Mouse (Mus musculus) kidney, postnatal 0 days (tissue): ENCODE measurements around the gene Inafm2. TPM values are rescaled to one million over a fixed set of nuclear protein-coding genes. Genes with fewer than 3 reads are reported as not detected.

Experiments used
- ATAC-seq: fragments of 200-750 bp; cut with Nextera tagmentation; replicated peaks from 2 replicates; pipeline ENCODE4 v1.8.0; 2017; ENCODE audit warnings: low read depth, moderate number of reproducible peaks, moderate TSS enrichment, moderate library complexity; ENCODE audit not compliant: low FRiP score
- DNase-seq: peaks from one replicate; pipeline ENCODE4 v3.0.0-alpha.2; 2016; ENCODE audit warnings: low spot score
- H3K27ac ChIP-seq: fragments of 300-500 bp; sonication (generic); 2 replicates; pipeline ENCODE4 v1.5.1; 2014; ENCODE audit warnings: mild to moderate bottlenecking
- H3K27me3 ChIP-seq: fragments of 300-500 bp; sonication (generic); 2 replicates; pipeline ENCODE4 v1.6.1; 2014; ENCODE audit warnings: low read length, mixed read lengths; ENCODE audit not compliant: insufficient read depth
- H3K36me3 ChIP-seq: fragments of 300-500 bp; sonication (generic); 2 replicates; pipeline ENCODE4 v1.6.1; 2014; ENCODE audit warnings: low read length, mixed read lengths; ENCODE audit not compliant: insufficient read depth
- H3K4me1 ChIP-seq: fragments of 300-500 bp; sonication (generic); replicated peaks from 2 replicates; pipeline ENCODE4 v1.6.1; 2014; ENCODE audit warnings: antibody characterized with exemption, low read length, mixed read lengths; ENCODE audit not compliant: insufficient read depth
- H3K4me2 ChIP-seq: fragments of 300-500 bp; sonication (generic); 2 replicates; pipeline ENCODE4 v1.6.1; 2014; ENCODE audit warnings: mild to moderate bottlenecking, low read length, moderate library complexity, mixed read lengths
- H3K4me3 ChIP-seq: fragments of 300-500 bp; sonication (generic); replicated peaks from 2 replicates; pipeline ENCODE4 v1.5.1; 2014; ENCODE audit warnings: low read depth, low read length
- H3K9ac ChIP-seq: fragments of 300-500 bp; sonication (generic); 2 replicates; pipeline ENCODE4 v1.6.1; 2014; ENCODE audit warnings: low read depth, low read length
- H3K9me3 ChIP-seq: fragments of 300-500 bp; sonication (generic); replicated peaks from 2 replicates; pipeline ENCODE4 v1.6.1; 2016; ENCODE audit warnings: low read length, inconsistent platforms, mixed read lengths
- CTCF ChIP-seq: IDR thresholded peaks from 2 replicates; pipeline ENCODE4 v1.5.1; 2016; ENCODE audit warnings: antibody characterized with exemption, low read depth, mild to moderate bottlenecking, moderate library complexity
- WGBS: fragments of 180-500 bp; shearing (Covaris S2); extraction: QIAGEN DNeasy Blood & Tissue Kit; methylation state at CpG from one replicate; pipeline ENCODE4 v1.1.7; 2014; 5-methylcytosine and 5-hydroxymethylcytosine counted together
- polyA plus RNA-seq: library from polyadenylated mRNA; unstranded; fragments of >200 nt; fragmentation: Nextera tagmentation; extraction: Ambion mirVana; gene quantifications from 2 replicates; pipeline ENCODE4 v1.2.1, GENCODE M21; 2015

The Inafm2 gene
- polyA plus RNA-seq, 1 experiment from 2014 or later = 16.1 TPM

- Histone ChIP-seq H3K36me3 (no peaks in the 10 kb centered on the region), H3K4me1 (peaks cover 7% of the 10 kb centered on the region), H3K4me3 (no peak overlapping the region), H3K9ac (no peak overlapping the region), H3K27me3 (no peaks in the 10 kb centered on the region), H3K4me2 (no peak overlapping the region), H3K27ac (no peak overlapping the region), H3K9me3 (no peaks in the 10 kb centered on the region)
- DNase-seq (no peak), ATAC-seq (no peak)
- WGBS = 79% methylated on average over 15 of the region's 15 CpGs
- TF ChIP-seq CTCF = no peak
Observed at GRCm38 (mm10) chr2:118723693-118724486, 21.7 kb upstream of the Inafm2 start.

GRCm38 (mm10) chr2:118725511-118725910 lies 20.0 kb upstream of the Inafm2 start:
- TF ChIP-seq CTCF = no peak
- no peak overlapping the region for H3K9ac ChIP-seq
- H3K27ac ChIP-seq = no peak overlapping the region
- no peak overlapping the region for H3K4me3 ChIP-seq
- peaks cover 11% of the 10 kb centered on the region for H3K4me1 ChIP-seq
- DNase-seq = no peak
- WGBS = 69% methylated on average over 4 of the region's 4 CpGs
- no peak for ATAC-seq
- no peak overlapping the region for H3K4me2 ChIP-seq
- H3K36me3 ChIP-seq = no peaks in the 10 kb centered on the region
- H3K9me3 ChIP-seq = no peaks in the 10 kb centered on the region
- H3K27me3 ChIP-seq = no peaks in the 10 kb centered on the region

- TF ChIP-seq CTCF = no peak
- no peaks in the 10 kb centered on the region for H3K9me3 ChIP-seq
- H3K27me3 ChIP-seq = 0 out of 2 replicates have a peak, but pooled peaks cover 3% of the 10 kb centered on the region
- DNase-seq (no peak), ATAC-seq (no peak)
- no peaks in the 10 kb centered on the region for H3K36me3 ChIP-seq
- H3K27ac ChIP-seq = no peak overlapping the region
- no peak overlapping the region for H3K4me3 ChIP-seq
- H3K9ac ChIP-seq = no peak overlapping the region
- WGBS = 88% methylated on average over 2 of the region's 2 CpGs
- H3K4me2 ChIP-seq = no peak overlapping the region
- peaks cover 11% of the 10 kb centered on the region for H3K4me1 ChIP-seq
Observed at GRCm38 (mm10) chr2:118726873-118727272, 18.7 kb upstream of the Inafm2 start.

- DNase-seq = peak; percentile 54
Observed at GRCm38 (mm10) chr2:118727911-118728310, 17.6 kb upstream of the Inafm2 start.

GRCm38 (mm10) chr2:118728337-118728736 lies 17.2 kb upstream of the Inafm2 start, which contains the start of gene Plcb2:
TSS of gene Plcb2 (minus strand) at chr2:118728438.
- no peaks in the 10 kb centered on the region for H3K9me3 ChIP-seq
- H3K4me3 ChIP-seq = no peak within 1 kb of the TSS
- no peaks in the 10 kb centered on the region for H3K36me3 ChIP-seq
- H3K9ac ChIP-seq = no peak within 1 kb of the TSS
- ATAC-seq (peak; percentile 72), DNase-seq (peak; percentile 79)
- TF ChIP-seq CTCF = no peak
- peak within 1 kb of the TSS; percentile 35 for H3K4me2 ChIP-seq
- H3K4me1 ChIP-seq = peaks cover 11% of the 10 kb centered on the region
- WGBS = 8% methylated on average over 7 of the region's 7 CpGs
- peak within 1 kb of the TSS; percentile 75 for H3K27ac ChIP-seq
- 0 out of 2 replicates have a peak, but pooled peaks cover 3% of the 10 kb centered on the region for H3K27me3 ChIP-seq

More at GRCm38 (mm10) chr2:118727911-118728310, 17.6 kb upstream of the Inafm2 start:
- 0 out of 2 replicates have a peak, but pooled peaks cover 3% of the 10 kb centered on the region for H3K27me3 ChIP-seq
- 16% methylated on average over 9 of the region's 9 CpGs for WGBS
- peaks cover 11% of the 10 kb centered on the region for H3K4me1 ChIP-seq
- H3K9ac ChIP-seq = no peak overlapping the region
- H3K27ac ChIP-seq = peak overlapping the region; percentile 75
- H3K4me2 ChIP-seq = peak overlapping the region; percentile 35
- TF ChIP-seq CTCF = no peak
- no peak overlapping the region for H3K4me3 ChIP-seq
- no peaks in the 10 kb centered on the region for H3K9me3 ChIP-seq
- H3K36me3 ChIP-seq = no peaks in the 10 kb centered on the region
- ATAC-seq = peak; percentile 47; the same call in 1 of the 2 replicates

GRCm38 (mm10) chr2:118729194-118729593 lies 16.4 kb upstream of the Inafm2 start:
- Histone ChIP-seq H3K9ac (no peak overlapping the region), H3K9me3 (no peaks in the 10 kb centered on the region), H3K36me3 (no peaks in the 10 kb centered on the region), H3K27me3 (0 out of 2 replicates have a peak, but pooled peaks cover 3% of the 10 kb centered on the region), H3K4me2 (no peak overlapping the region), H3K4me3 (no peak overlapping the region), H3K27ac (0 out of 2 replicates have a peak overlapping the region, but pooled peaks have one; percentile 57), H3K4me1 (peaks cover 11% of the 10 kb centered on the region)
- no peak for TF ChIP-seq CTCF
- 47% methylated on average over 4 of the region's 4 CpGs for WGBS
- ATAC-seq = no peak
- no peak for DNase-seq
